24 mouse cellular contexts compared by ENCODE assay signal in the genomic region with DNA sequence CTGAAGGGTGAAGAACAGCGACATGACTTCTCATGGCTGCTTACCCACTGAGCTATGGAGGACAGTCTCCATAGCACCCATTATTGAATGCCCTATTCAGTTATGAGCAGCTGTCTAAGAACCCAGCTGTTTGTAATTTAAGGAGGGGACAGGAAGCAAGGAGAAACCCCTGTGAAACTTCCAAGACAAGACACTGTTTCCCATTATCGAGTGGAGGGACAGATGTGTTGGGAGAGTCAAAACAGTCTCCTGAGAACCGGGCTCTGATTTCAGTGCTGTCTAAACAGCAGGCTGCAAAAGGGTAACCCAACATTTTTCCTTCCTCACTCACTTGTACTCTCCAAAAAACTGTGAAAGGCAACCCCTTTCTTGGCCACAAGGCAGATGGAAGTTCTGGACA. TPM values are rescaled to one million over a fixed set of nuclear protein-coding genes. Genes with fewer than 3 reads are reported as not detected.
DNase-seq lines count a peak whose midpoint lies in the region; ATAC-seq and TF ChIP-seq lines count a peak whose summit lies in the region.
"Had no signal": no experiment of that assay in that cellular context is flagged by ENCODE, and none has a peak within 500 bp of the region (broad histone marks: within the 10 kb centered on the region; RNA-seq: fewer than 3 reads in every experiment).

No protein-coding gene starts in this region.

- 42% methylated on average over 3 of the region's 3 CpGs for WGBS in limb, embryonic 14.5 days
- 58% methylated on average over 3 of the region's 3 CpGs for WGBS in limb, embryonic 10.5 days
- 40% methylated on average over 3 of the region's 3 CpGs for WGBS in embryonic facial prominence, embryonic 15.5 days

- H3K4me2 ChIP-seq in limb, embryonic 14.5 days (replicated peaks; ENCODE audit: low read depth, low read length, severe bottlenecking) = no peak overlapping the region
- H3K4me2 ChIP-seq in embryonic facial prominence, embryonic 15.5 days (replicated peaks) = no peak overlapping the region
- H3K4me2 ChIP-seq: embryonic facial prominence, embryonic 13.5 days; forebrain, embryonic 15.5 days; heart, embryonic 11.5 days; hindbrain, embryonic 12.5 days; hindbrain, embryonic 15.5 days had no signal

- no peak overlapping the region for H3K4me3 ChIP-seq in limb, embryonic 14.5 days (replicated peaks; ENCODE audit: low read length)
- H3K4me3 ChIP-seq in limb, embryonic 10.5 days = no peak overlapping the region
- H3K4me3 ChIP-seq in embryonic facial prominence, embryonic 15.5 days (replicated peaks) = no peak overlapping the region
- H3K4me3 ChIP-seq: embryonic facial prominence, embryonic 13.5 days; forebrain, embryonic 15.5 days; hindbrain, embryonic 12.5 days; hindbrain, embryonic 15.5 days had no signal

- no peak overlapping the region for H3K27ac ChIP-seq in limb, embryonic 14.5 days (replicated peaks; ENCODE audit: low read depth, low read length)
- no peak overlapping the region for H3K27ac ChIP-seq in limb, embryonic 10.5 days
- peak overlapping the region; percentile 31; the same call in 1 of the 2 replicates for H3K27ac ChIP-seq in embryonic facial prominence, embryonic 15.5 days (replicated peaks)
- H3K27ac ChIP-seq: embryonic facial prominence, embryonic 13.5 days; forebrain, embryonic 15.5 days; hindbrain, embryonic 12.5 days; hindbrain, embryonic 15.5 days had no signal

- no peaks in the 10 kb centered on the region for H3K4me1 ChIP-seq in limb, embryonic 14.5 days (ENCODE audit: control insufficient read depth, insufficient read depth, low read length)
- H3K4me1 ChIP-seq in limb, embryonic 10.5 days = peaks cover 5% of the 10 kb centered on the region; the same call in 1 of the 2 replicates
- peaks cover 13% of the 10 kb centered on the region for H3K4me1 ChIP-seq in embryonic facial prominence, embryonic 15.5 days
- H3K4me1 ChIP-seq: embryonic facial prominence, embryonic 13.5 days; forebrain, embryonic 15.5 days; hindbrain, embryonic 12.5 days; hindbrain, embryonic 15.5 days had no signal

- H3K9ac ChIP-seq in limb, embryonic 14.5 days (ENCODE audit: low read depth, low read length, severe bottlenecking) = no peak overlapping the region
- H3K9ac ChIP-seq in embryonic facial prominence, embryonic 15.5 days = no peak overlapping the region
- H3K9ac ChIP-seq: embryonic facial prominence, embryonic 13.5 days; forebrain, embryonic 15.5 days; hindbrain, embryonic 12.5 days; hindbrain, embryonic 15.5 days had no signal

- TF ChIP-seq POLR2A in limb, embryonic 14.5 days (IDR thresholded peaks at IDR 0.05; ENCODE audit: borderline replicate concordance, extremely low read depth, insufficient read depth, insufficient read length) = no peak

- ATAC-seq in limb, embryonic 14.5 days (ENCODE audit: low FRiP score, low read depth) = peak; percentile 83
- ATAC-seq in embryonic facial prominence, embryonic 15.5 days (ENCODE audit: insufficient number of reproducible peaks, low FRiP score, low TSS enrichment, low read depth) = no peak; the same call in 1 of the 2 replicates
- no peak for ATAC-seq in megakaryocyte-erythroid progenitor cell, adult 5-6 weeks (replicated peaks; ENCODE audit: low FRiP score, low TSS enrichment, poor library complexity, severe bottlenecking)
- ATAC-seq: activated CD4-positive, CD25-positive, alpha-beta regulatory T cell, adult 4 months; CD4-positive, CD25-positive, alpha-beta regulatory T cell, adult 4 months; forebrain, embryonic 15.5 days had no signal

- no peaks in the 10 kb centered on the region for H3K9me3 ChIP-seq in limb, embryonic 14.5 days (ENCODE audit: control insufficient read depth, low read length)
- no peaks in the 10 kb centered on the region for H3K9me3 ChIP-seq in limb, embryonic 10.5 days (replicated peaks)
- no peaks in the 10 kb centered on the region for H3K9me3 ChIP-seq in embryonic facial prominence, embryonic 15.5 days (replicated peaks)
- H3K9me3 ChIP-seq: embryonic facial prominence, embryonic 13.5 days; forebrain, embryonic 15.5 days; hindbrain, embryonic 12.5 days; hindbrain, embryonic 15.5 days had no signal

- no peaks in the 10 kb centered on the region for H3K27me3 ChIP-seq in limb, embryonic 14.5 days (ENCODE audit: control insufficient read depth, insufficient read depth, low read length)
- no peaks in the 10 kb centered on the region for H3K27me3 ChIP-seq in limb, embryonic 10.5 days (ENCODE audit: low read depth, poor library complexity, severe bottlenecking)
- no peaks in the 10 kb centered on the region for H3K27me3 ChIP-seq in embryonic facial prominence, embryonic 15.5 days
- H3K27me3 ChIP-seq: embryonic facial prominence, embryonic 13.5 days; forebrain, embryonic 15.5 days; hindbrain, embryonic 12.5 days; hindbrain, embryonic 15.5 days had no signal

- DNase-seq in limb, embryonic 14.5 days (ENCODE audit: low spot score) = peak; percentile 12
- DNase-seq in limb, embryonic 10.5 days (ENCODE audit: low spot score) = no peak
- peak; percentile 46 for DNase-seq in skeletal muscle tissue, adult 2 months (ENCODE audit: low read depth, low spot score)
- no peak for DNase-seq in spleen, postnatal 14 days (ENCODE audit: low spot score in 2 of 2)
- DNase-seq: adrenal gland, adult 8-10 months; adrenal gland, postnatal 25 days; cerebellum, adult 11-12 months; cerebellum, adult 8-10 months; cerebellum, postnatal 10 days; cerebellum, postnatal 36 days; embryo, embryonic 11 days; gastrocnemius, postnatal 10 days; heart, adult 11 months had no signal

- 0 out of 2 replicates have a peak, but pooled peaks cover 8% of the 10 kb centered on the region for H3K36me3 ChIP-seq in limb, embryonic 14.5 days (ENCODE audit: control insufficient read depth, insufficient read depth, low read length)
- H3K36me3 ChIP-seq in limb, embryonic 10.5 days = 0 out of 2 replicates have a peak, but pooled peaks cover 5% of the 10 kb centered on the region
- peaks cover 4% of the 10 kb centered on the region; the same call in 1 of the 2 replicates for H3K36me3 ChIP-seq in embryonic facial prominence, embryonic 15.5 days
- H3K36me3 ChIP-seq: embryonic facial prominence, embryonic 13.5 days; forebrain, embryonic 15.5 days; hindbrain, embryonic 15.5 days had no signal

RNA-seq across cellular contexts. Expression of gene Phf7, which starts 10.6 kb away (rescaled TPM):
- polyA plus RNA-seq in limb, embryonic 14.5 days (2012; rRNA removed) = 9.5 and 10.5 TPM in 2 replicates
- 11.8 and 12.3 TPM in 2 replicates for polyA plus RNA-seq in limb, embryonic 14.5 days (2014; fragmentation: Nextera tagmentation; extraction: Ambion mirVana)
- polyA plus RNA-seq in limb, embryonic 10.5 days (2016; fragmentation: Nextera tagmentation; extraction: Ambion mirVana) = 11.3 and 11.7 TPM in 2 replicates
- polyA plus RNA-seq in embryonic facial prominence, embryonic 15.5 days (2015; fragmentation: Nextera tagmentation; extraction: Ambion mirVana) = 10.1 and 12.1 TPM in 2 replicates
- 10.2 and 23.0 TPM in 2 replicates for total RNA-seq in megakaryocyte-erythroid progenitor cell, adult 5-6 weeks (2014; fragmentation: Nextera tagmentation)
- total RNA-seq in megakaryocyte-erythroid progenitor cell, adult 5-6 weeks (2017) = 9.8 and 15.7 TPM in 2 replicates

RNA-seq across cellular contexts. Expression of gene Bap1, which starts 10.7 kb away (rescaled TPM):
- polyA plus RNA-seq in limb, embryonic 14.5 days (2012; rRNA removed) = 90.1 and 108 TPM in 2 replicates
- 71.7 and 76.4 TPM in 2 replicates for polyA plus RNA-seq in limb, embryonic 14.5 days (2014; fragmentation: Nextera tagmentation; extraction: Ambion mirVana)
- 133 and 148 TPM in 2 replicates for polyA plus RNA-seq in limb, embryonic 10.5 days (2016; fragmentation: Nextera tagmentation; extraction: Ambion mirVana)
- polyA plus RNA-seq in embryonic facial prominence, embryonic 15.5 days (2015; fragmentation: Nextera tagmentation; extraction: Ambion mirVana) = 74.6 and 76.9 TPM in 2 replicates
- total RNA-seq in megakaryocyte-erythroid progenitor cell, adult 5-6 weeks (2014; fragmentation: Nextera tagmentation) = 42.7 and 43.6 TPM in 2 replicates
- total RNA-seq in megakaryocyte-erythroid progenitor cell, adult 5-6 weeks (2017) = 65.4 and 67.9 TPM in 2 replicates

RNA-seq across cellular contexts. Expression of gene Sema3g, which starts 22.9 kb away (rescaled TPM):
- polyA plus RNA-seq in limb, embryonic 14.5 days (2012; rRNA removed) = 3.7 and 4.0 TPM in 2 replicates
- 0.25 and 0.29 TPM in 2 replicates for polyA plus RNA-seq in limb, embryonic 14.5 days (2014; fragmentation: Nextera tagmentation; extraction: Ambion mirVana)
- 0.51 and 0.73 TPM in 2 replicates for polyA plus RNA-seq in limb, embryonic 10.5 days (2016; fragmentation: Nextera tagmentation; extraction: Ambion mirVana)
- 1.3 and 1.8 TPM in 2 replicates for polyA plus RNA-seq in embryonic facial prominence, embryonic 15.5 days (2015; fragmentation: Nextera tagmentation; extraction: Ambion mirVana)
- not detected in 2 replicates for total RNA-seq in megakaryocyte-erythroid progenitor cell, adult 5-6 weeks (2014; fragmentation: Nextera tagmentation)
- not detected in 2 replicates for total RNA-seq in megakaryocyte-erythroid progenitor cell, adult 5-6 weeks (2017)
- polyA plus RNA-seq: activated CD4-positive, CD25-positive, alpha-beta regulatory T cell, adult 4 months; CD4-positive, CD25-positive, alpha-beta regulatory T cell, adult 4 months had no signal

RNA-seq across cellular contexts. Expression of gene Nisch, which starts 23.8 kb away (rescaled TPM):
- 514 and 640 TPM in 2 replicates for polyA plus RNA-seq in limb, embryonic 14.5 days (2012; rRNA removed)
- 339 and 378 TPM in 2 replicates for polyA plus RNA-seq in limb, embryonic 14.5 days (2014; fragmentation: Nextera tagmentation; extraction: Ambion mirVana)
- polyA plus RNA-seq in limb, embryonic 10.5 days (2016; fragmentation: Nextera tagmentation; extraction: Ambion mirVana) = 491 and 543 TPM in 2 replicates
- polyA plus RNA-seq in embryonic facial prominence, embryonic 15.5 days (2015; fragmentation: Nextera tagmentation; extraction: Ambion mirVana) = 394 and 407 TPM in 2 replicates
- 144 and 164 TPM in 2 replicates for total RNA-seq in megakaryocyte-erythroid progenitor cell, adult 5-6 weeks (2014; fragmentation: Nextera tagmentation)
- total RNA-seq in megakaryocyte-erythroid progenitor cell, adult 5-6 weeks (2017) = 67.7 and 77.9 TPM in 2 replicates

RNA-seq across cellular contexts. Expression of gene Tnnc1, which starts 32.4 kb away (rescaled TPM):
- 301 and 458 TPM in 2 replicates for polyA plus RNA-seq in limb, embryonic 14.5 days (2012; rRNA removed)
- 374 and 483 TPM in 2 replicates for polyA plus RNA-seq in limb, embryonic 14.5 days (2014; fragmentation: Nextera tagmentation; extraction: Ambion mirVana)
- 2.7 and 3.8 TPM in 2 replicates for polyA plus RNA-seq in limb, embryonic 10.5 days (2016; fragmentation: Nextera tagmentation; extraction: Ambion mirVana)
- polyA plus RNA-seq in embryonic facial prominence, embryonic 15.5 days (2015; fragmentation: Nextera tagmentation; extraction: Ambion mirVana) = 267 and 372 TPM in 2 replicates
- total RNA-seq in megakaryocyte-erythroid progenitor cell, adult 5-6 weeks (2014; fragmentation: Nextera tagmentation) = 1.8 TPM in 1 of 2 replicates, not detected in the other
- total RNA-seq in megakaryocyte-erythroid progenitor cell, adult 5-6 weeks (2017) = not detected in 2 replicates
- total RNA-seq: hematopoietic stem cell, adult 5-6 weeks; MEL had no signal
- polyA plus RNA-seq: activated CD4-positive, CD25-positive, alpha-beta regulatory T cell, adult 4 months; CD4-positive, CD25-positive, alpha-beta regulatory T cell, adult 4 months had no signal

Comparison
In these comparisons a context has a peak if more than half of its experiments do, and no peak if none do; other contexts are left out.
1. DNase-seq: peak in limb, embryonic 14.5 days (single experiment) and skeletal muscle tissue, adult 2 months (single experiment); none in limb, embryonic 10.5 days (single experiment) and spleen, postnatal 14 days (0 of 2).